Mouse (Mus musculus) c-Kit-positive CD71-positive TER-119-negative erythroid progenitor cells, embryonic 14.5 days (primary cell): ENCODE data around the gene Slc16a5.

Source experiments
- DNase-seq: peaks from one replicate; pipeline ENCODE4 v3.0.0-alpha.2; 2013; ENCODE audit warnings: low read depth

The Slc16a5 gene

DNA sequence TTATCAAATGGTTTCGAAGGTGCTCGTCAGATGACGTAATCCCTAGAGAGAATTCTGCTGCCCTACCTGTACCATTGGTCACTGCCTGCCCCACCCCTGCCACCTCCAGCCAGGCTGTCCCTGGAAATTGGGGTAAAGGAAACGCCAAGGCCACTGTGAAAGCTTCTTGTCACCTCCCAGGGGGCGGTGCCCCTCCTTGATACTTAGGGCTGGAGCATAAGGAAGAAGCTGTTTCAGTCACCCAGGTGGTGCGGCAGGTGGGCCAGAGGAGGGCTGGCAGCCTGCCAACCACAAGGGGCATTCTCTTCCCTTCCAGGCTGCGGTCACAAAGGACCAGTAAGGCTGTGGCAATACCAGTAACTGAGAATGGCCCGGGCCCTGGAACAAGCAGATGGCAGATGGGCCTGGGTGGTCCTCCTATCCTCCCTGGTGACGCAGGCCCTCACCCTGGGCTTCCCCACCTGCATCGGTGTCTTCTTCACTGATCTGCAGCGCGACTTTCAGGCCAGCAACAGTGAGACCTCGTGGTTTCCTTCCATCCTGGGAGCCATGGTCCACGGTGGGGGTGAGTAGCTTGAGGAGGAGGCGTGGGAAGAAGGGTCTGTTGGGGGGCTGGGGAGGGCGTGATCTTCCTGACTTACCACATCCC, at the start of gene Slc16a5:
Gene Slc16a5 (plus strand): TSS at position 232 of the 649 bp plus-strand sequence.
- DNase-seq = no peak

DNA sequence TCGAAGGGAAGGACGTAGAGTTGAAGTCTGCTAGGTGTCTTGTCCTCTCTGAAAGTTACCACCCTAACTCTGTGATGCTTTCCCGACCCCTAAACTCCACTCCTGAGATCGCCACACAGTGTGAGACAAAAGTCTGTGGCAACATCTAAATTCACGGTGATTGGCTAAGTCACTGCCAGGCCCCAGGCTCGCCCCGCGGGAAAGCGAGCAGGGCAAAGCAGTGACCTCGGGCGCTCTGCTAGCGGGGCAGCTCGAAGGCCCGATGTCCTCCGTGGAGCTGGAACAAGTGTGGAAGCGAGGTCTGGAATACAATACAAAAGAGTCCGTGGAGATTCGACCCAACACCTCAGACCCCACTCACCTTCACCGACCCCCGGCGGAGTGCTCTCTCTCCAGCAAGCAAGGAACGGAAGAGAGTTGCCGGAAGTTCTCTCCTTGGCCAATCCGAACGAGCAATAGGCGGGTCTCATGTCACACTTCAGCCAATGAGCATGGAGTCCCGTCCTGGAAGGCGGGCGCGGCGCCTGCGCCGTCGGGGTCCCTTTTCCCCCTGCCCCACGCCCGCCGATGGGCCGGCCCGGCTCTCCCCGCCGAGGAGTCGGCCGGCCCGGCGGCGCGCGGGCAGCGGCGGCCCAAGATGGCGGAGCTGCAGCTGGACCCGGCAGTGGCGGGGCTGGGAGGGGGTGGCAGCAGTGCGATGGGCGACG, 42.6 kb upstream of the Slc16a5 start, which contains the start of the genes Atp5h and Kctd2:
Gene Atp5h (minus strand): TSS at position 432 of the 707 bp plus-strand sequence.
Gene Kctd2 (plus strand): TSS at position 598 of the 707 bp plus-strand sequence.
- DNase-seq = peak; percentile 93

DNA sequence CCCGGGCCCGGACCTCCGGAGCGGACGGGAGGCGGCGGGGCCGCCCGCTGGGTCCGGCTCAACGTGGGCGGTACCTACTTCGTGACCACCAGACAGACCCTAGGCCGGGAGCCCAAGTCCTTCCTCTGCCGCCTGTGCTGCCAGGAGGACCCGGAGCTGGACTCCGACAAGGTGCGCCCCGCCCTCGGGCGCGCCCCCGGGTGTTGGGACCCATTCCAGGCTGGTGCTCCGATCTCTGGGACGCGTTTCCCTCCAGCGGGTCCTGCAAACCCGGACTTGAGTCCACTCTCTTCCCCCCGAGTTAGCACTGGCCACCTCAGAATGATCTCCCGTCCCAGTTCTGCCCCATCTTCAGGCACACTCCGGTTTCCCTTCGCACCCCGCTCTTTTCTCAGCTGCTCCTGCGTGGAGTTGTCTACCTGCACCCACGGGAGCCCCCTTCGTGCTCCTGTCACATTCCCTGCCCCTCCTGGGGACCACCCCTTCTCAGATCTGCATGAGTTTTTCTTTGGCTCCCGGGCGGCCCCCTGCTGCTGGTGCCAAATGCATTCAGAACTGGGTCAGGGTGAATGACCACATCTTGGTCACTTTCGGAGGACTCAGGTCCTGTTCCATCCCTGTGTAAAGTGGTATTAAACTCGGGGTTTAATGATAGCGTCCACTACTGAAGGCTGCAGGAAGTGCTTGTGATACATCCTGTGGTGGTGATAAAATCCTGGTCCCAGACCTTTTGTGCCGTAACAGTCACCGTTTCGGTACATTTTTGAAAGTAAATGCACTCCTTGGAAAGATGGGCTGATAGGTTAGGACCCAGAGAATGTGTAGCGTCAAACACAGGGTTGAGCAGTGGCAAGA, 41.7 kb upstream of the Slc16a5 start:
- no peak for DNase-seq

DNA sequence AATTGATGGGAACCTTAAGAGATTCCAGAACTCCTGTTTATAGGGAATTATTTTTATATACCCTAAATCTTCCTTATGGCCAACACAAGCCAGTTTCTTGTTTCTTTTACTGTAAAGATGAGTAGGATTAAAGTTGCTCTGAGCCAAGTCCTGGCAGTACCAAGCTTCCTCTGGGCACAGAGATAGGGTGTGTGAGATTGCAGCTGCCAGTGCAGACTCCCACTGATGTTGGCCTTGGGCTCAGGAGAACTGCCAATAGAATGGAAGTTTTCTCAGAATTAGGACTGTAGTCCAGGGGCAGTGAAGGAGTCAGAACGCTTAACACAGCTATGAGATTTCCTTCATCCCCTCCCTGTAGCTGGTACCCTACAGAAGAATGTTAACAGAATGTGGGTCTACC, 40.9 kb upstream of the Slc16a5 start:
- DNase-seq = no peak

DNA sequence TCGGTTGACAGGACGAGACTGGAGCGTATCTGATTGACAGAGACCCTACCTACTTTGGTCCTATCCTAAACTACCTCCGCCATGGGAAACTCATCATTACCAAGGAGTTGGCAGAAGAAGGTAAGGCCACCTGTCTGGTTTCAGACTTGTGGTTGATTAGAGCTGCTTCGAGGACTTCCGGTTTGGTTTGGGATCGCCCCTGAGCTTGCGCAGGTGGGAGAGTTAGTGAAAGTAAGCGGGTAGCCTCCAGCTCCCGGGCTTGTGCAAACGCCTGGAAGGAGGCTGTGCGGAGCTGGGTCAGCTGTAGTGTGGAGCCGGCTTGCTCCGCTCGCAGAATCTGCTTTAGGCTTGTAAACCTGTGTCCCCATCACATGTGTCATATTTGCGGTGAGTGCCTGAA, 40.3 kb upstream of the Slc16a5 start:
- no peak for DNase-seq

DNA sequence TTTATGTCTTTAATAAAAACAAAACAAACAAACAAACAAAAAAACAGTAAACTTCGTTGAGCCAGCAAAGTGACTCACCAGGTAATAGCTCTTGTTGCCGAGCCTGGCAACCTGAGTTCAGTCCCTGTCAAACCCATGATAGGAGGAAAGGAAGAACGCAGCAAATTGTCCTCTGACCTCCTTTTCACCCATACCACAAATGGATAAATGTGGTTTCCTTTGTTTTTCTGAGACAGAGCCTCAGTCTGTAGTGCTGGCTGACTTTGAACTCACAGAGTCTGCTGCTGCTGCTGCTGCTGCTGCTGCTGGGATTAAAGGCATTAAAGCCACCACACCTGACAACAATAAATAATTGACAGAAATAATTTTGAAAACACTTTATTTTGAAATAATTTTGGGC, 39.2 kb upstream of the Slc16a5 start:
- no peak for DNase-seq

DNA sequence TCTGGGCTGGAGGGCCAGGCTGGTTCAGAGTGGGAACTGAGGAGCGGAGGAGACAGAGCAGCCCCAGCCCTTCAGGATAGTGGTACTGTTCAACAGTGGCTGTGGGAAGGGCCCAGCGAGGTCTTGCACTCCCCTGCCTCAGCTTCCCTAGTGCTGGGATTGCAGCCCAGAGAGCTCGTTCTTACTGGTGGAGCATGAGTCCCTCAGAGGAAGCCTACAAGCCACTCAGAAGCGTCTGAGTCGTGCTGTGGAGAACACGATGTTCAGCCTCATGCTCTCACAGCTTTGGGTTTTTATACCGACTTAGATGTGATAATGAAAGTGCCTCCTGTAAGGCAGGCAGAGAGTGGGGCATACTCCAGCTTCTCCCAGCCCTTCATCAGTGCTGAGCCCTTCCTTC, 37.6 kb upstream of the Slc16a5 start:
- DNase-seq = no peak

DNA sequence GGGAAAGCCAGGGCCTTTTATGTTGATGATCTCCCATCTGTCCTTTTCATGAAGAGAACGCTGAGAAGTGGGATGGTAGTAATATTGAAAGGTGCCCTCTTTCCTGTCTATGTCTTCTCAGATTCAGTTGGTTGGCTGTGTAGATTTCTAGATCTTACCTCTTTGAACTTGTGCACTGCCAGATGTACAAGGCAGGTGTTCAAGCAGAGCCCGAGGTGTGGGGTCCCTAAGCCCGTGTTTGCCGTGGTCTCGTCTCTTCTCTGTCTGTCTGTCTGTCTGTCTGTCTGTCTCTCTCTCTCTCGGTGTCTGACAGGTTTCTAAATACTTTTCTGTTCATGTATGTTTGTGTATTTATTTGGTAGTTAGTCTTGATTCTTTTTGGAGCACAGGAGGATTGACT, 36.6 kb upstream of the Slc16a5 start:
- no peak for DNase-seq

DNA sequence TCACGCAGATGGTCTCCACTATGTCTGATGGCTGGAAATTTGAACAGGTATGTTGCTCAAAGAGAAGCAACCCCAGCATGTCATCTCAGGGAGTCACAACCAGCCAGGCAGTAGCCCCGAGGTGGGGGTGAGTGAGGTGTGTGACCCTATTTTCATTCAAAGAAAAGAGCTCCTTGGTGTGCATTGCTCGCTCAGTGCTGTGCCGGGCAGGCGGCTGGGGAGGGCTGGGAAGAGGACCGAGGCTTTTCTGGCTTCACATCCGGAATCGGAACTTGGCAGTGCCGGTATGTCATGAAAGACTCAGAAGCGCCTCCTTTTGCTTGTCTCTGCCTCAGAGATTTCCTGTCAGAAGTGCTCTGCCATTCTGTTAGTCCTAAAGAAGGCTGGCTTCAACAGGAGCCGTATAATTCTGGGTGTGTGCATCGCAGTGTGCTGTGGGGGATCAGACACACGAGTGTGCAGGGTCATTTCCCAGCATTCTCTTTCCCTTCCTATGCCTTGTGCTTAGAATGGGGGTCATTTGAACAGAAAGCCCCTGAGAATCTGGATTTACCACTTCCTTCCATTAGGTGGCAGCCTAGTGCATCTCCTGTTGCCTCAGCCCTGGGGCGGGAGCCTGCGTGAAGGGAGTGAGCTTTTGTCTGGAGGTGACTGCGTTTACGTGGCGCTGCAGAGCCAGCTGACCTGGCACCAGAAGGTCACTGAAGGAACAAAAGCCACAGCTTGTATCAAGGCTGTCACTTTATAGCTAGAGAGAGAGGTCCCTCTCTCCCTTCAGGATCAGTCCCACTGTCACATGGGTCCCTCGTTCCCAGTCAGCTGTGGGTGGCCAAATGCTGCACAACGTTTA, 34.6 kb upstream of the Slc16a5 start:
- peak; percentile 58 for DNase-seq

DNA sequence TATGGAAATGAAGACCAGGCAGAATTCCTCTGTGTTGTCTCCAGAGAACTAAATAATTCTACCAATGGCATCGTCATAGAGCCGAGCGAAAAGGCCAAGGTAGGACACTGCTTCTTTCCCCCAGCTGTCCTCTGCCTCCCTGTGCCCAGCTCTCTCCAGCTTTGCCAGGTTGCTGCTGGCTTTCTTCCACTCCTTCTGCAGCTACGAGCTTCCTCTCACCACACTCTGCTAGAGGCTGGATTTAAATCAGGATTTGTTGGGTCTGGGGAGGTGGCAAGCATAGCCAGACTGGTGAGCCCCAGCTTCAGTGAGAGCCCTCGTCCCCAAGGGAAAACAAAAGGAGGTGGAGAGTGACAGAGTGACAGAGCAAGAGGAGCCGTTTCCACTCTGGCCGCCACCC, 33.0 kb upstream of the Slc16a5 start:
- DNase-seq = no peak

DNA sequence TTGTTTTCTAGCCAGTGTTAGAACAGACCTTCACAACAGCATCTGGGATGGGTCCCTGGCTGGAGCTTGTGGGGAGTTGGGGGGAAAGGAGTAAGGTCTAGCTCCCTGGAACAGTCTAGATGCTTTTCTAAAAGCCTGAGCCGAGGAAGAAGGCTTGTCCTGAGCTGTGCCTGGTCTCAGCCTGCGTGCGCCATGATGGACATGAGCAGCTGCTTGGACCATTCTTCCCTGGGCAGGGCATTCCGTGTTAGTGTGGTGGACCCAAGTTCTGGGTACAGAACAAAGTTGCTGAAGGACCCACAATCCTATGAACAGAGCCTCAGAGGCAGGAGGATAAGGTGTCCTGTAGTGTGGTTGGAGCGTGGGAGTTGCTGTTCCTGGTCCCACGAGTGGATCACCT, 31.7 kb upstream of the Slc16a5 start:
- DNase-seq = no peak

DNA sequence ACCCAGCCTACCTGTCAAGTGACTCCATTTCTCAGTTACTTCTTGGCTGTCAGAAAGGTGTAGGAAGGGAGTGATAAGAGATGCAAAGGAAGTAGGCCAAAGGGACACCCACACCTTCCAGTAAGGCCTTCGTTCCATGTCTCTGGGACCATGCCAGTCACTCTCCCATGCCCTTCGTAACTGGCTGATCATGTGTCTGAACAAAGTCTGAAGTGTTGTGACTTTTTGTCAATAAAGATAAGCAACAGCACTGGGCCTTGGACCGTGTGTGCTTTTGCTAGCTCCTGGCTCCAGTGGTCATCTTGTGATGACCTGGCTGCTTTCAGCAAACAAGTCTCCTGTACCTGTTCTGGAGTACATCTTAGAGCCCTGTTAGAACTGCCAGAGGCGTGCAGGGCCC, 29.5 kb upstream of the Slc16a5 start:
- DNase-seq = no peak

DNA sequence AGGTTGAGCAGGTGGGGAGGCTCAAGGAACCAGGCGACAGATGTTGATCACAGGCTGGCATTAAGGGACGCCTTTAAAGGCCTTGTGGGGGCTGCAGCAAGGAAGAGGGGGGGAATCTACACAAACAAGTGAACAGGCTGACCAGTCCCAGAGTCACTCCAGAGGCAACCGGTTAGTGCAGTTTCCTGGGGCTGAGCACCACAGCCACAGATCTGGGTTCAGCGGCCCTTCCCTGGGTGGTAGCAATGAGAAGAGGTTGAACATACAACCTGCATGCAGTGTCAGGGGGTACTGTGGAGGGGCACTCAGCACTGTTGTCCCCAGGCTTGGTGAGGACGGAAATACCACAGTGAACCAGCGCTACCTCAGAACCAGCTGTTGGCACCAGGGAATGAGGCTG, 28.9 kb upstream of the Slc16a5 start:
- DNase-seq = no peak

DNA sequence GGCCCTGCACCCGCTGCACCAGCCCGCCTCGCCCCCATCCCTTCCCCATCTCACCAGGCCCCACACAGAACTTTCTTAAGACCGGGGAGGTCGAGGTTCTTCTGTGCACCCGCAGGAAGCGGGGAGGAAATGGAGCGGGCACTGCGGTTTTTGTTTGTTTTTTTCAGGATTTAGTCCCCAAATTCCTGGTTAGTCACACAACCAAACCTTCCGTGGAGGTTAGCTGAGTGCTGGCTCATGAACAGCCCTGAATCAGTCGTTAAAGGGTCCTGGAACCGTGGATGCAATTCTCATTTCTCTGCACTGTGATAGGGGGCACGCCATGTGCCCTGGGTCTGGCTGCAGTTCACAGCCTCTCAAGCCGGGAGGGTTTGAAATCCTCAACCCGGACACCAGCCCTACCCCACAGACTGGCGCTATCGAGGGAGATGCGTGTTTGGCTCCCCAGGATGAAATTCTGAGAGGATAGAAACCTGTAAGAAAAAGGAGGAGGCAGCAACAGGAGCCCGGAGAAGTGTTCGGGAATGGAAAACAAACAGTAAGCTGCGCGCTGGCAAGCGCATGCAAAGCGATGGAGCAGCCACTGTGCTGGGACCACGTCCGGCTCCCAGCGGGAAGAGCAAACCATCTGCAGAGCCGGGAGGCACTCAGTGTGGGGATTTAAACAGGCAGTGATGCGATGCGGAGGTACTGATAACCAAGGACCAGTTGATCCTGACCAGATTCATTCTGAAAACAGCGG, 26.5 kb upstream of the Slc16a5 start:
- DNase-seq = no peak

DNA sequence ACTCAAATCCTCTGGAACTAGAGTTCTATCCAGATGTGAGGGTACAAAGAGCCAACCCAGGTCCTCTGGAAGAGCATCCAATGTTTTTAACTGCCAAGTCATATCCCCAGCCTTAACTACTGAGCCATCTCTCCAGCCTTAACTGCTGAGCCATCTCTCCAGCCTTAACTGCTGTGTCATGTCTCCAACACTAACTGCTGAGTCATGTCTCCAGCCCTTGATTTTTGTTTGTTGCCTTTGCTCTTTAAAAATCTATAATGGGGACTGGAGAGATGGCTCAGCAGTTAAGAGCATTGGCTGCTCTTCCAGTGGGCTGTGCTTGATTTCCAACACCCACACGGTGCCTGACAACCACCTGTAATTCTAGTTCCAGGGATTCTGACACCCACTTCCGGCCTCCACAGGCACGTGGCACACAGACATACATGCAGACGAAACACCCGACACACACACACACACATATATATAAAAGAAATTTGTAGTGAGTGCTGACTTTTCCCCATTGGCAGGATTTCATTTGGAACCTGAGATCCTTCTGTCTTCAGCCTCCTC, 24.6 kb upstream of the Slc16a5 start:
- DNase-seq = no peak

DNA sequence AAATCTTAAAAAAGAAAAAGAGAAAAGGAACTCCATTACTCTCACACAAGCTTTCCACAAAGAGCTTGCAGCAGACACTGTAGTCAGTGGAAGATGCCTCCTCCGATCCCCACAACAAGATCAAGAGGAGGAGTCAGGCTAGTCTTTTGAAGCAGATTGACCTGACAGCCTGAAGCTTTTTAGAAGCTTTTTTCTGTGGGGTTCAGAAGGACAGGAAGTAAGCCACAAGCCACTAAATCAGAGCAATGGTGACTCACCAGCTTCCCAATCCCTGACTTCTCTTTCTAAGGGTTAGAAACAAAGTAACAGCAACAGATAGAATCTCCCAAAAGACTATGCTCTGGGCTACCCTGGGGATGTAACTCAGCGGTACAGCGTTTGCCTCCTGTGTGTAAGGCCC, 22.9 kb upstream of the Slc16a5 start:
- DNase-seq = no peak

DNA sequence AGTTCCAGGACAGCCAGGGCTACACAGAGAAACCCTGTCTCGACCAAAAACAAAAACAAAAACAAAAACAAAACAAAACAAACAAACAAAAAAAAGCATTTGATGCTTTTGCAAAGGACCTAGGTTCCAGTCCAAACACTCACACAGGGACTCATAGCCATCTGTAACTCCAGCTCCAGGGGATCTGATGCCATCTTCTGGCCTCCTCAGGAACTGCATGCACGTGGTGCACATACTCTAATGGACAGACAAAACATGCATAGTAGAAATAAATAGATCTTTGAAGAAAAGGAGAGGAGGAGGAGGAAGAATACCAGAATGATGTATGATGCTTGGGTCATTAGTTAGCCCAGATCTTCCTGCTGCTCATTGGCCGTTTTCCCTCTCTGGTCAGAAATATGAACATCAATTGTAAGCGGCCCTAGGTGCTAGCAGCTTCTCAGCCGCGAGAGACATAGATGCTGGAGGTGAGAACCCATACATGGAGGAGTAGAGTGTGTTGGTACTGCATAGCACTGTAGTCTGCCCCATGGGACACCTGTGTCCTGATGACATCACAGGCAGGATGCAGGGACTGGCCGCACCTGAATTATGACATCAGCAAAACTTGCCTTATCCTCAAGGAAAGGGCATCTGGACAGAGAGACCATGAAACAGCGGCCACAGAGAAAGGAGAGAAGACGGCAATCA, 22.2 kb upstream of the Slc16a5 start, which contains the start of gene Trim80:
Gene Trim80 (plus strand): TSS at position 640 of the 690 bp plus-strand sequence.
- no peak for DNase-seq

DNA sequence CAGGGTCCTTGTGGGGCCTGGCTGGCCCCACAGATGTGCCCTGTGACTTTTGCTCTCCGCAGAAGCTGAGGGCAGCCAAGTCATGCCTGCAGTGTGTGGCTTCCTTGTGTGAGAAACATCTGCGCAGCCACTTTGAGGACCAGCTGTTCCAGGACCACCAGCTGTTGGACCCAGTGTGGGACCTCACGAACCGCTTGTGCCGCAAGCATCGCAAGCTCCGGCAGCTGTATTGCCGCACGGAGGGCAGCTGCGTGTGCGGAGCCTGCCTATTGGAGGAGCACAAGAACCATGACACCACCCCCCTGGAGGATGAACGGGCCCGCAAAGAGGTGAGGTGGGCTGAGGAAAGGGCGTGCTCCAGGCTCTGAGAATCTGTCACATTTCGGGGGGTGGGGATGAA, 20.9 kb upstream of the Slc16a5 start:
- no peak for DNase-seq

DNA sequence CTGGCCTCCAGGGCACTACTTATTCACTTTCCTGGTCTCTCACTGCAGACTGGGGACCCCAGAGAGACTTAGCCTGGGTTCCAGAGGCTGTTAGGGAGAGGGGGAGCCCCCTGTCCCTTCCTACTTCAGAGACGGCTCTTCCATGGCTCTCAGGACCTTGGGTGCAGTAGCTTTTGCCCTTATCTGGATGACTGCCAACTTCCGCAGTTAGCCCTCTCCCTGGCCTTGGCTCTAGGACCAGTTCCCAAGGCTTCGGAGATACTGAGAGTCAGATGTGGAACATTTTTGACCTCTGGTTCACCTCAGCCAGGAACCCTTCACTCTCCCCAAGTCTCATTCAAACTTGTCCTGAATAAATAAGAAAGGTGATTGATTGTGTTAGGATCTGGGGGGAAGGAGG, 15.4 kb upstream of the Slc16a5 start:
- no peak for DNase-seq

DNA sequence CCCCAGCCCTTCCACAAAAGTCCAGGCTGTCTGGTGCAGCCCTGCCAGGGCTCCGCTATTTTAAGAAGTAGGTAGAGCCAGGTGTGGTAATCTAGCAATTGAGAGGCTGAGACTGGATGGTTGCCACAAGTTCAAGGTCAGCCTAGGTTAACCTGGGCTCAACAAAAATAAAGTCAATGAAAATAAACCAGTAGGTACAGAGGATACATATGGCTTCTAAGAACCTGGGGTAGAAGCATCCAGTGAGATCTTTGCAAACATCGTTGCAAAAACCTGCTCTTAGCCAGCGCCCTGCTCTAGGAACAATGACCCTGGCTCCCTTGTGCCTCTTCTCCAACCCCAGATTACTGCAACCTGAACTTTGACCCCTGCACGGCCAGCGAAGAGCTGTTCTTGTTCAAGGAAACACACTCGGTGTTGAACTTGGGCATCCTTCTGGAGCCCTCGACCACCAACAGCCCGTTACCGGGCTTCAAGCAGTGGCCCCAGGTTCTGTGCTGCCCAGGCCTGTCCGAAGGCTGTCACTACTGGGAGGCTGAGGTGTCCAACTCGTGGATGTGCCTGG, 14.9 kb upstream of the Slc16a5 start:
- DNase-seq = no peak
